Mouse (Mus musculus): ENCODE measurements around the gene Fcrl6. TPM values are rescaled to one million over a fixed set of nuclear protein-coding genes. Genes with fewer than 3 reads are reported as not detected.
A peak's percentile ranks its signal among the peaks of the same experiment; 100 is the strongest.

The Fcrl6 gene
- polyA plus RNA-seq, 1 experiment = not detected

DNA sequence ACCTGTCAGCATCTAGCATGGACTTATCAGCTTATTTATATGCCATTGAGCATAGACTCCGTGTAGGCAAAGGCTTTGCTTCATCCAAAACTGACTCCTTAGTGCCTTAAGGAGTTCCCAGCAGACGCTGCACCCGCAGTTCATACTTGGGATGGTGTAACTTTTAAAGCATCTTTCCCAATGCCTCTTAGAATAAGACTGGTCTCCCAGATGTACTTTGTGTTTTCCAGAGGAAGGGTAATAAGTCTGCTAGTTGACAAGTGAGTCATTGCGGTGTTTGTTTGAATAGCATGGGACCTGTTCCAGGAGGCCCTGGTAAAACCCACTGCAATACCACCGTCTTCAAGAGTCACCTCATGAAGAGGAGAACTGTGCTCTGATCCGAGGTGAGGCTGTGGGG lies 22.2 kb downstream of the Fcrl6 start:
- WGBS = 75% methylated on average over 6 of the region's 6 CpGs

GRCm38 (mm10) chr1:172567758-172568157 lies 34.6 kb downstream of the Fcrl6 start:
- 82% methylated on average over 4 of the region's 4 CpGs for WGBS
- H3K4me3 ChIP-seq (replicated peaks; ENCODE audit: control insufficient read depth, low read depth, low read length) = no peak overlapping the region
- TF ChIP-seq CTCF (IDR thresholded peaks at IDR 0.05; ENCODE audit: control insufficient read depth, insufficient read depth, low read length) (no peak), POLR2A (IDR thresholded peaks at IDR 0.05; ENCODE audit: borderline replicate concordance, control insufficient read depth, low read depth, low read length) (no peak)
- H3K27ac ChIP-seq (ENCODE audit: control insufficient read depth, insufficient read depth, low read depth, low read length, poor library complexity) = no peak overlapping the region
- H3K4me1 ChIP-seq (ENCODE audit: control insufficient read depth, insufficient read depth, low read length) = no peaks in the 10 kb centered on the region; the same call in 1 of the 2 replicates

More for the DNA sequence above, 22.2 kb downstream of the Fcrl6 start:
- TF ChIP-seq POLR2A (IDR thresholded peaks at IDR 0.05; ENCODE audit: borderline replicate concordance, control insufficient read depth, low read depth, low read length) (no peak), CTCF (IDR thresholded peaks at IDR 0.05; ENCODE audit: control insufficient read depth, insufficient read depth, low read length) (no peak)
- Histone ChIP-seq H3K4me3 (replicated peaks; ENCODE audit: control insufficient read depth, low read depth, low read length) (no peak overlapping the region), H3K4me1 (ENCODE audit: control insufficient read depth, insufficient read depth, low read length) (no peaks in the 10 kb centered on the region), H3K27ac (ENCODE audit: control insufficient read depth, insufficient read depth, low read depth, low read length, poor library complexity) (no peak overlapping the region)

- H3K27ac ChIP-seq (ENCODE audit: control insufficient read depth, insufficient read depth, low read depth, low read length, poor library complexity) = no peak overlapping the region
- WGBS = 28% methylated on average over 3 of the region's 3 CpGs
- H3K4me3 ChIP-seq (replicated peaks; ENCODE audit: control insufficient read depth, low read depth, low read length) = no peak overlapping the region
Measured at GRCm38 (mm10) chr1:172566131-172566530, 36.2 kb downstream of the Fcrl6 start.

GRCm38 (mm10) chr1:172563465-172563828 lies 38.9 kb downstream of the Fcrl6 start:
- Histone ChIP-seq H3K27ac (ENCODE audit: control insufficient read depth, insufficient read depth, low read depth, low read length, poor library complexity) (no peak overlapping the region), H3K4me1 (ENCODE audit: control insufficient read depth, insufficient read depth, low read length) (no peaks in the 10 kb centered on the region; the same call in 1 of the 2 replicates), H3K4me3 (replicated peaks; ENCODE audit: control insufficient read depth, low read depth, low read length) (no peak overlapping the region)
- 4% methylated on average over 10 of the region's 10 CpGs for WGBS
- TF ChIP-seq POLR2A (IDR thresholded peaks at IDR 0.05; ENCODE audit: borderline replicate concordance, control insufficient read depth, low read depth, low read length) (no peak), CTCF (IDR thresholded peaks at IDR 0.05; ENCODE audit: control insufficient read depth, insufficient read depth, low read length) (no peak)

More at GRCm38 (mm10) chr1:172566131-172566530, 36.2 kb downstream of the Fcrl6 start:
- TF ChIP-seq POLR2A (IDR thresholded peaks at IDR 0.05; ENCODE audit: borderline replicate concordance, control insufficient read depth, low read depth, low read length) (no peak), CTCF (IDR thresholded peaks at IDR 0.05; ENCODE audit: control insufficient read depth, insufficient read depth, low read length) (no peak)
- H3K4me1 ChIP-seq (ENCODE audit: control insufficient read depth, insufficient read depth, low read length) = no peaks in the 10 kb centered on the region; the same call in 1 of the 2 replicates

GRCm38 (mm10) chr1:172562641-172563464 lies 39.5 kb downstream of the Fcrl6 start:
- Histone ChIP-seq H3K4me3 (replicated peaks; ENCODE audit: control insufficient read depth, low read depth, low read length) (peak overlapping the region; percentile 46), H3K4me1 (ENCODE audit: control insufficient read depth, insufficient read depth, low read length) (no peaks in the 10 kb centered on the region; the same call in 1 of the 2 replicates), H3K27ac (ENCODE audit: control insufficient read depth, insufficient read depth, low read depth, low read length, poor library complexity) (no peak overlapping the region)
- TF ChIP-seq CTCF (IDR thresholded peaks at IDR 0.05; ENCODE audit: control insufficient read depth, insufficient read depth, low read length) = peak; percentile 67
- no peak for TF ChIP-seq POLR2A (IDR thresholded peaks at IDR 0.05; ENCODE audit: borderline replicate concordance, control insufficient read depth, low read depth, low read length)
- WGBS = under 1% methylated on average over 65 of the region's 66 CpGs

GRCm38 (mm10) chr1:172555638-172556037 lies 46.7 kb downstream of the Fcrl6 start, which contains the start of gene Vsig8:
Gene Vsig8, plus strand, starts transcription at chr1:172555938.
- H3K4me3 ChIP-seq (replicated peaks; ENCODE audit: control insufficient read depth, low read depth, low read length) = no peak within 1 kb of the TSS
- TF ChIP-seq POLR2A (IDR thresholded peaks at IDR 0.05; ENCODE audit: borderline replicate concordance, control insufficient read depth, low read depth, low read length) (no peak), CTCF (IDR thresholded peaks at IDR 0.05; ENCODE audit: control insufficient read depth, insufficient read depth, low read length) (no peak)
- peaks cover 1% of the 10 kb centered on the region; the same call in 1 of the 2 replicates for H3K4me1 ChIP-seq (ENCODE audit: control insufficient read depth, insufficient read depth, low read length)
- no peak within 1 kb of the TSS for H3K27ac ChIP-seq (ENCODE audit: control insufficient read depth, insufficient read depth, low read depth, low read length, poor library complexity)
- WGBS = 64% methylated on average over 11 of the region's 11 CpGs

GRCm38 (mm10) chr1:172552623-172553022 lies 49.7 kb downstream of the Fcrl6 start:
- peaks cover 3% of the 10 kb centered on the region; the same call in 1 of the 2 replicates for H3K4me1 ChIP-seq (ENCODE audit: control insufficient read depth, insufficient read depth, low read length)
- WGBS = 71% methylated on average over 1 of the region's 1 CpGs
- no peak overlapping the region for H3K4me3 ChIP-seq (replicated peaks; ENCODE audit: control insufficient read depth, low read depth, low read length)
- H3K27ac ChIP-seq (ENCODE audit: control insufficient read depth, insufficient read depth, low read depth, low read length, poor library complexity) = no peak overlapping the region
- TF ChIP-seq POLR2A (IDR thresholded peaks at IDR 0.05; ENCODE audit: borderline replicate concordance, control insufficient read depth, low read depth, low read length) = no peak
- no peak for TF ChIP-seq CTCF (IDR thresholded peaks at IDR 0.05; ENCODE audit: control insufficient read depth, insufficient read depth, low read length)

GRCm38 (mm10) chr1:172551009-172551408 lies 51.3 kb downstream of the Fcrl6 start:
- H3K27ac ChIP-seq (ENCODE audit: control insufficient read depth, insufficient read depth, low read depth, low read length, poor library complexity) = no peak overlapping the region
- WGBS = 19% methylated on average over 7 of the region's 7 CpGs
- no peak overlapping the region for H3K4me3 ChIP-seq (replicated peaks; ENCODE audit: control insufficient read depth, low read depth, low read length)
- peaks cover 6% of the 10 kb centered on the region for H3K4me1 ChIP-seq (ENCODE audit: control insufficient read depth, insufficient read depth, low read length)
- TF ChIP-seq CTCF (IDR thresholded peaks at IDR 0.05; ENCODE audit: control insufficient read depth, insufficient read depth, low read length) (no peak), POLR2A (IDR thresholded peaks at IDR 0.05; ENCODE audit: borderline replicate concordance, control insufficient read depth, low read depth, low read length) (no peak)

Data from bone marrow, adult 2 months (tissue).